Mouse (Mus musculus): Measurements from ENCODE around the gene Nr2f1. TPM values are rescaled to one million over a fixed set of nuclear protein-coding genes. Genes with fewer than 3 reads are reported as not detected.

Gene Nr2f1
- total RNA-seq, 1 experiment from 2014 or later, result not detected

- peak; percentile 38 to 56; a peak in 3 of 4 replicates for ATAC-seq (replicated peaks in 1 of 2; ENCODE audit: insufficient read depth in 1 of 2, low FRiP score in 2 of 2, low TSS enrichment in 1 of 2, low read depth in 1 of 2, poor library complexity in 2 of 2, severe bottlenecking in 2 of 2)
Measured at GRCm38 (mm10) chr13:78186340-78186946, 13.1 kb downstream of the Nr2f1 start.

GRCm38 (mm10) chr13:78184786-78185466 is 14.6 kb downstream of the Nr2f1 start:
- ATAC-seq (replicated peaks in 1 of 2; ENCODE audit: insufficient read depth in 1 of 2, low FRiP score in 2 of 2, low TSS enrichment in 1 of 2, low read depth in 1 of 2, poor library complexity in 2 of 2, severe bottlenecking in 2 of 2), result no peak

GRCm38 (mm10) chr13:78183986-78184385 is 15.6 kb downstream of the Nr2f1 start:
- no peak for ATAC-seq (replicated peaks in 1 of 2; ENCODE audit: insufficient read depth in 1 of 2, low FRiP score in 2 of 2, low TSS enrichment in 1 of 2, low read depth in 1 of 2, poor library complexity in 2 of 2, severe bottlenecking in 2 of 2)

GRCm38 (mm10) chr13:78183004-78183403 is 16.6 kb downstream of the Nr2f1 start:
- ATAC-seq (replicated peaks in 1 of 2; ENCODE audit: insufficient read depth in 1 of 2, low FRiP score in 2 of 2, low TSS enrichment in 1 of 2, low read depth in 1 of 2, poor library complexity in 2 of 2, severe bottlenecking in 2 of 2), result no peak

GRCm38 (mm10) chr13:78181930-78182558 is 17.5 kb downstream of the Nr2f1 start:
- no peak for ATAC-seq (replicated peaks in 1 of 2; ENCODE audit: insufficient read depth in 1 of 2, low FRiP score in 2 of 2, low TSS enrichment in 1 of 2, low read depth in 1 of 2, poor library complexity in 2 of 2, severe bottlenecking in 2 of 2)

- 0 out of 4 replicates have a peak, but pooled peaks have one; percentile 9 to 30 for ATAC-seq (replicated peaks in 1 of 2; ENCODE audit: insufficient read depth in 1 of 2, low FRiP score in 2 of 2, low TSS enrichment in 1 of 2, low read depth in 1 of 2, poor library complexity in 2 of 2, severe bottlenecking in 2 of 2)
Measured at GRCm38 (mm10) chr13:78181071-78181929, 18.3 kb downstream of the Nr2f1 start.

- ATAC-seq (replicated peaks in 1 of 2; ENCODE audit: insufficient read depth in 1 of 2, low FRiP score in 2 of 2, low TSS enrichment in 1 of 2, low read depth in 1 of 2, poor library complexity in 2 of 2, severe bottlenecking in 2 of 2), result no peak
Measured at GRCm38 (mm10) chr13:78180261-78180660, 19.3 kb downstream of the Nr2f1 start.

GRCm38 (mm10) chr13:78179312-78180097 is 20.1 kb downstream of the Nr2f1 start:
- ATAC-seq (replicated peaks in 1 of 2; ENCODE audit: insufficient read depth in 1 of 2, low FRiP score in 2 of 2, low TSS enrichment in 1 of 2, low read depth in 1 of 2, poor library complexity in 2 of 2, severe bottlenecking in 2 of 2), result 0 out of 4 replicates have a peak, but pooled peaks of 1 of the 2 experiments have one; percentile 8

GRCm38 (mm10) chr13:78178771-78179170 is 20.8 kb downstream of the Nr2f1 start:
- ATAC-seq (replicated peaks in 1 of 2; ENCODE audit: insufficient read depth in 1 of 2, low FRiP score in 2 of 2, low TSS enrichment in 1 of 2, low read depth in 1 of 2, poor library complexity in 2 of 2, severe bottlenecking in 2 of 2), result no peak

- no peak for ATAC-seq (replicated peaks in 1 of 2; ENCODE audit: insufficient read depth in 1 of 2, low FRiP score in 2 of 2, low TSS enrichment in 1 of 2, low read depth in 1 of 2, poor library complexity in 2 of 2, severe bottlenecking in 2 of 2)
Measured at GRCm38 (mm10) chr13:78178021-78178420, 21.5 kb downstream of the Nr2f1 start.

- ATAC-seq (replicated peaks in 1 of 2; ENCODE audit: insufficient read depth in 1 of 2, low FRiP score in 2 of 2, low TSS enrichment in 1 of 2, low read depth in 1 of 2, poor library complexity in 2 of 2, severe bottlenecking in 2 of 2), result no peak
Measured at GRCm38 (mm10) chr13:78177381-78177950, 22.1 kb downstream of the Nr2f1 start.

- peak in 1 of 2 experiments; percentile 35; a peak in 1 of 4 replicates for ATAC-seq (replicated peaks in 1 of 2; ENCODE audit: insufficient read depth in 1 of 2, low FRiP score in 2 of 2, low TSS enrichment in 1 of 2, low read depth in 1 of 2, poor library complexity in 2 of 2, severe bottlenecking in 2 of 2)
Measured at GRCm38 (mm10) chr13:78175821-78176380, 23.7 kb downstream of the Nr2f1 start.

GRCm38 (mm10) chr13:78174891-78175290 is 24.7 kb downstream of the Nr2f1 start:
- no peak for ATAC-seq (replicated peaks in 1 of 2; ENCODE audit: insufficient read depth in 1 of 2, low FRiP score in 2 of 2, low TSS enrichment in 1 of 2, low read depth in 1 of 2, poor library complexity in 2 of 2, severe bottlenecking in 2 of 2)

GRCm38 (mm10) chr13:78174191-78174590 is 25.4 kb downstream of the Nr2f1 start:
- ATAC-seq (replicated peaks in 1 of 2; ENCODE audit: insufficient read depth in 1 of 2, low FRiP score in 2 of 2, low TSS enrichment in 1 of 2, low read depth in 1 of 2, poor library complexity in 2 of 2, severe bottlenecking in 2 of 2), result no peak

GRCm38 (mm10) chr13:78172861-78173260 is 26.7 kb downstream of the Nr2f1 start:
- ATAC-seq (replicated peaks in 1 of 2; ENCODE audit: insufficient read depth in 1 of 2, low FRiP score in 2 of 2, low TSS enrichment in 1 of 2, low read depth in 1 of 2, poor library complexity in 2 of 2, severe bottlenecking in 2 of 2), result no peak

- no peak for ATAC-seq (replicated peaks in 1 of 2; ENCODE audit: insufficient read depth in 1 of 2, low FRiP score in 2 of 2, low TSS enrichment in 1 of 2, low read depth in 1 of 2, poor library complexity in 2 of 2, severe bottlenecking in 2 of 2)
Measured at GRCm38 (mm10) chr13:78171984-78172636, 27.4 kb downstream of the Nr2f1 start.

All from hematopoietic stem cell, adult 5-6 weeks (primary cell).